Mouse (Mus musculus) CH12.LX (cell line): ENCODE results near the gene Szrd1. TPM values are rescaled to one million over a fixed set of nuclear protein-coding genes. Genes with fewer than 3 reads are reported as not detected.
"Not testable (repeated sequence)": the region's sequence is repeated elsewhere in the genome, so short reads cannot be mapped to it uniquely, and the experiment has no call there.

Experiments
- DNase-seq: peaks from one replicate; pipeline ENCODE4 v3.0.0-alpha.2; 2013; ENCODE audit errors: extremely low read depth
- H3K27ac ChIP-seq: 2 replicates; pipeline ENCODE4 v1.5.1; 2012; ENCODE audit warnings: low read depth, mild to moderate bottlenecking, control low read depth, moderate library complexity; ENCODE audit not compliant: insufficient read depth
- H3K27me3 ChIP-seq: replicated peaks from 2 replicates; pipeline ENCODE3; 2012; ENCODE audit warnings: inconsistent platforms
- H3K36me3 ChIP-seq, 2 experiments: replicated peaks in 1 of 2; 2 replicates each; pipeline versions ENCODE3 to v1.6.1; 2012; ENCODE audit warnings: inconsistent platforms in 1 of 2, low read length in 1 of 2, mild to moderate bottlenecking in 1 of 2, mixed read lengths in 1 of 2, moderate library complexity in 1 of 2; ENCODE audit not compliant: control insufficient read depth in 1 of 2, insufficient read depth in 1 of 2
- H3K4me1 ChIP-seq, 2 experiments: 2 replicates each; pipeline ENCODE4 v1.6.1; 2012; ENCODE audit warnings: inconsistent platforms in 1 of 2, moderate library complexity in 1 of 2; ENCODE audit not compliant: insufficient read depth in 2 of 2, control insufficient read depth in 1 of 2
- H3K4me2 ChIP-seq: 2 replicates; pipeline ENCODE4 v1.6.1; 2012; ENCODE audit warnings: low read depth, mild to moderate bottlenecking, control low read depth; ENCODE audit not compliant: poor library complexity, insufficient read depth, severe bottlenecking
- H3K4me3 ChIP-seq, 3 experiments: fragments of 150-350 bp in 1 of 3; sonication (generic) in 1 of 3; replicated peaks in 1 of 3; 2 replicates each; pipeline versions ENCODE3 to v1.5.1; 2011 to 2012; ENCODE audit warnings: low read depth in 2 of 3, low read length in 2 of 3, mild to moderate bottlenecking in 2 of 3, moderate library complexity in 2 of 3, control low read depth in 1 of 3, improper control_type of control experiment in 1 of 3, inconsistent platforms in 1 of 3, mixed read lengths in 1 of 3; ENCODE audit not compliant: poor library complexity in 1 of 3
- H3K79me2 ChIP-seq: replicated peaks from 2 replicates; pipeline ENCODE4 v1.6.1; 2012; ENCODE audit warnings: mild to moderate bottlenecking, moderate library complexity; ENCODE audit not compliant: control insufficient read depth, poor library complexity, insufficient read depth, severe bottlenecking; ENCODE audit errors: extremely low read depth
- H3K9ac ChIP-seq: 2 replicates; pipeline ENCODE4 v1.6.1; 2012; ENCODE audit warnings: low read depth, mild to moderate bottlenecking, control low read depth, moderate library complexity; ENCODE audit not compliant: insufficient read depth
- H3K9me3 ChIP-seq: replicated peaks from 2 replicates; pipeline ENCODE3; 2012; ENCODE audit warnings: low read length, inconsistent platforms, mixed read lengths
- BHLHE40 ChIP-seq: IDR thresholded peaks from 2 replicates; pipeline ENCODE4 v1.6.1; 2011; ENCODE audit warnings: mild to moderate bottlenecking, low read depth, low read length, improper control_type of control experiment
- CHD2 ChIP-seq: IDR thresholded peaks from 2 replicates; pipeline ENCODE4 v1.6.1; 2011; ENCODE audit warnings: low read length, improper control_type of control experiment
- ELF1 ChIP-seq: IDR thresholded peaks from 2 replicates; pipeline ENCODE4 v1.6.1; 2014; ENCODE audit warnings: low read depth, mild to moderate bottlenecking, inconsistent platforms, low read length, improper control_type of control experiment
- GABPA ChIP-seq: IDR thresholded peaks from 2 replicates; pipeline ENCODE4 v1.6.1; 2012; ENCODE audit warnings: low read depth, low read length, improper control_type of control experiment, inconsistent platforms; ENCODE audit not compliant: insufficient replicate concordance
- IRF4 ChIP-seq: IDR thresholded peaks from 2 replicates; pipeline ENCODE4 v1.6.1; 2014; ENCODE audit warnings: low read depth, mild to moderate bottlenecking, inconsistent platforms, low read length, improper control_type of control experiment
- MAZ ChIP-seq: IDR thresholded peaks from 2 replicates; pipeline ENCODE4 v1.6.1; 2012; ENCODE audit warnings: low read depth, mild to moderate bottlenecking, inconsistent platforms, low read length, improper control_type of control experiment, moderate library complexity
- MXI1 ChIP-seq: IDR thresholded peaks from 2 replicates; pipeline ENCODE4 v1.6.1; 2011; ENCODE audit warnings: mild to moderate bottlenecking, low read depth, low read length, improper control_type of control experiment
- MYC ChIP-seq: IDR thresholded peaks from 2 replicates; pipeline ENCODE4 v1.6.1; 2011; ENCODE audit warnings: low read depth, mild to moderate bottlenecking, improper control_type of control experiment, low read length
- RAD21 ChIP-seq: IDR thresholded peaks from 2 replicates; pipeline ENCODE4 v1.6.1; 2011; ENCODE audit warnings: low read depth, mild to moderate bottlenecking, low read length, improper control_type of control experiment, moderate library complexity
- TBP ChIP-seq: conservative IDR thresholded peaks from 2 replicates; pipeline ENCODE4 v1.6.1; 2011; ENCODE audit warnings: low read depth, low read length, improper control_type of control experiment
- TCF12 ChIP-seq: IDR thresholded peaks from 2 replicates; pipeline ENCODE4 v1.6.1; 2014; ENCODE audit warnings: low read depth, mild to moderate bottlenecking, inconsistent platforms, low read length, improper control_type of control experiment
- ZKSCAN1 ChIP-seq: IDR thresholded peaks from 2 replicates; pipeline ENCODE4 v1.6.1; 2012; ENCODE audit warnings: low read depth, inconsistent platforms, low read length, improper control_type of control experiment, borderline replicate concordance
- dilution Hi-C: fragments of 300-500 bp; cut with MboI; formaldehyde crosslinking; loops from 2 replicates; pipeline ENCODE4 v1.14.3; 2020; ENCODE audit warnings: low sequenced_read_pairs; ENCODE audit not compliant: extremely low pct_unique_long_range_greater_than_20kb, extremely low pct_ligation_motif_present
- in situ Hi-C: fragments of 300-500 bp; cut with MboI; formaldehyde crosslinking; loops from 3 replicates; pipeline ENCODE4 v1.14.3; 2019; ENCODE audit warnings: low sequenced_read_pairs, low pct_ligation_motif_present, low pct_unique_long_range_greater_than_20kb, mixed read lengths
- polyA plus RNA-seq: library from polyadenylated mRNA; unstranded; fragments of >175 nt; gene quantifications from 2 replicates; pipeline ENCODE4 v1.2.1, GENCODE M21; 2012; ENCODE audit warnings: low read depth; ENCODE audit not compliant: insufficient read length
- total RNA-seq, 2 experiments: library from RNA; depleted of rRNA; stranded (reverse); fragments of 300-350 nt in 1 of 2; fragments of >200 nt in 1 of 2; gene quantifications; 2 replicates each; pipeline ENCODE4 v1.2.3; 2012 to 2014

Szrd1 gene
- total and polyA plus RNA-seq, 3 experiments = 80.9 to 143 (median 82.5) TPM

DNA sequence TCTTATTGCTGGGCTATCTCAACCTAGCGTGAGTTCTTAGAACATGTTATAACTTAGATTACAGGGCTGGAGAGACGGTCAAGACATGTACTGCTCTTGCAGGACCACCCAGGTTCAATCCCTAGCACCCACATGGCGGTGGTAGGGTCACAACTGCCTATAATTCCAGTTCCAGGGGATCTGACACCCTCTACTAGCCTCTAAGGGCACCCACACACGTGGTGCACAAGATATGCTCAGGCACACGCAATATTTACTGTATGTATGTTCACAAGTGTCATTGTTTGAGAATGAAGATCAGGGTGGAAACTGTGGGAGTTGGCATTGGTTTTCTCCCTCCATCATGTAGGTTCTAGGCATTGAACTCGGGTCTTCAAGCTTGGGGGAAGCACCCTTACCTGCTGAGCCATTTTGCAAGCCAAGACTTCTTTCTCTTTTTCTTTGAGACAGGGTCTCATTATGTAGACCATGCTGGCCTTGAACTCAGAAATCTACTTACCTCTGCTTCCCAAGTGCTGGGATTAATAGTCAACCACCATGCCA lies 7.0 kb upstream of the Szrd1 start:
- H3K79me2 ChIP-seq = peaks cover 31% of the 10 kb centered on the region
- no peaks in the 10 kb centered on the region for H3K27me3 ChIP-seq
- H3K36me3 ChIP-seq = peaks cover 0 to 8% of the 10 kb centered on the region in 2 experiments
- dilution Hi-C loops = no loop called here
- H3K4me2 ChIP-seq = peak overlapping the region; percentile 86
- peak overlapping the region; percentile 90; the same call in 1 of the 2 replicates for H3K9ac ChIP-seq
- no peaks in the 10 kb centered on the region for H3K9me3 ChIP-seq
- TF ChIP-seq RAD21 = no peak
- no peak for TF ChIP-seq BHLHE40
- no peak for TF ChIP-seq MXI1
- TF ChIP-seq TCF12 = no peak
- TF ChIP-seq CHD2 = no peak
- no peak for TF ChIP-seq ELF1
- TF ChIP-seq GABPA = no peak
- no peak for TF ChIP-seq TBP
- no peak for TF ChIP-seq MAZ
- TF ChIP-seq IRF4 = no peak
- TF ChIP-seq MYC = no peak
- in situ Hi-C loops = loop anchor here (10.0 kb wide), 2 partner anchors 68 to 218 kb away; partner anchors contain the start of genes Fam131c and Rsg1
- H3K4me3 ChIP-seq = peak overlapping the region in 1 of 3 experiments; percentile 86
- DNase-seq = no peak
- peaks cover 18 to 55% of the 10 kb centered on the region in 2 experiments for H3K4me1 ChIP-seq
- H3K27ac ChIP-seq = no peak overlapping the region

DNA sequence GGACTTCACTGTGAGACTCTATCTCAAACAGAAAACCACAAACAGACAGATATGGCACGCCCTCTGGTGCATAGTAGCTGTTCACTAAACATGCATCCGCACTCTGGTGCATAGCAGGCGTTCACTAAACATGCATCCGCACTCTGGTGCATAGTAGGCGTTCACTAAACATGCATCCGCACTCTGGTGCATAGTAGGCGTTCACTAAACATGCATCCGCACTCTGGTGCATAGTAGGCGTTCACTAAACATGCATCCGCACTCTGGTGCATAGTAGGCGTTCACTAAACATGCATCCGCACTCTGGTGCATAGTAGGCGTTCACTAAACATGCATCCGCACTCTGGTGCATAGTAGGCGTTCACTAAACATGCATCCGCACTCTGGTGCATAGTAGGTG lies 5.5 kb upstream of the Szrd1 start:
- dilution Hi-C loops, DNase-seq, H3K36me3 ChIP-seq, H3K9me3 ChIP-seq, H3K4me3 ChIP-seq, H3K4me2 ChIP-seq, H3K27ac ChIP-seq, H3K9ac ChIP-seq, H3K27me3 ChIP-seq: not testable (repeated sequence)
- Histone ChIP-seq H3K4me1 (peaks cover 24 to 63% of the 10 kb centered on the region in 2 experiments), H3K79me2 (peaks cover 19% of the 10 kb centered on the region)
- peak; percentile 81; the same call in 1 of the 2 replicates for TF ChIP-seq ZKSCAN1
- in situ Hi-C loops = loop anchor here (10.0 kb wide), 2 partner anchors 70 to 220 kb away; partner anchors contain the start of genes Fam131c and Rsg1
